Mouse (Mus musculus): ENCODE measurements around the gene Farp2. TPM values are rescaled to one million over a fixed set of nuclear protein-coding genes. Genes with fewer than 3 reads are reported as not detected.
A peak's percentile ranks its signal among the peaks of the same experiment; 100 is the strongest.

The Farp2 gene
- polyA plus RNA-seq, 1 experiment from 2014 or later, result 3.9 TPM

DNA sequence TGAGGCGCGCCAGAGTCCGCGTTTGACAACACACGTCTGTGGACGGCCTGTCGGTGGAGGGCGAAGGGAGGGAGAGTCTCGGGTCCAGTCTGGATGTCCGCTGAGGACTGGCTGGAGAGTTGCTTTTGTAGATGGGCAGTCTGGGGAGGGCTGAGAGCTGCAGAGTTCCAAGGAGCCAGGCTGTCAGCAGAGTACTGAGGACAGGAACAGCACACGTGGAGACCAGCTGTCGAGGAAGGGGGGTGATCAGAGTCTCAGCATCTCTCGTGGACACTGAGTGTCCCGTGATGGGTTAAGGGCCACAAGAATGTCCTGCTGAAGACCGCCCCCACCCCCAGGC, 442 bp downstream of the Farp2 start:
- H3K4me1 ChIP-seq (ENCODE audit: insufficient read depth), result peaks cover 18% of the 10 kb centered on the region
- TF ChIP-seq CTCF (IDR thresholded peaks at IDR 0.05; ENCODE audit: low read depth) (no peak), EP300 (IDR thresholded peaks at IDR 0.05; ENCODE audit: low read depth) (no peak)
- peak overlapping the region; percentile 64 for H3K4me3 ChIP-seq (ENCODE audit: low read depth, low read length)
- H3K27me3 ChIP-seq (ENCODE audit: insufficient read depth, low read length), result no peaks in the 10 kb centered on the region
- DNase-seq (no peak), ATAC-seq (peak; percentile 21)
- WGBS (ENCODE audit: insufficient replicate concordance), result 10% methylated on average over 15 of the region's 15 CpGs
- peak overlapping the region; percentile 93 for H3K4me2 ChIP-seq (ENCODE audit: low read depth, low read length)
- no peaks in the 10 kb centered on the region for H3K9me3 ChIP-seq (ENCODE audit: low read length)
- H3K9ac ChIP-seq (replicated peaks), result peak overlapping the region; percentile 76
- H3K36me3 ChIP-seq (replicated peaks; ENCODE audit: insufficient read depth, low read length), result peaks cover 7% of the 10 kb centered on the region; the same call in 1 of the 2 replicates
- peak overlapping the region; percentile 78 for H3K27ac ChIP-seq (ENCODE audit: low read depth)

DNA sequence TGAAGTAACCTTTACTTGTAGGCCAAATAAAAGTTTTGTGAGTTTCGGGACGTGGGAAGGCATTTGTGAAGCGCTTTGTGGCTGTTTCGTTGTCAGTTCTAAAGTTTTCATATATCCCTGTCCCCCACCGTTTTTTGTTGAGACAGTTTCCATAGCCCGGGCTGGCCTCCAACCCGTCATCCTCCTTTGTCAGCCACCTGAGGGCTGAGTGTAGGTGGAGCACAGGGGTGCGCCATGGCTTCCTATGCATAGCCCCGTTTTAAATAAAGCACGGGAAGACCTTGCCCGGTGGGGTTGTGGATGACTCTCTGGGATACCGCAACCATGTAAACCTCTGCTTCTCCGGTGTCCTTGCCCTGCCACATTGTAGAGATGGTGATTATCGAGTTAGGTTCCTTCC, 1.3 kb downstream of the Farp2 start:
- Histone ChIP-seq H3K4me1 (ENCODE audit: insufficient read depth) (peaks cover 18% of the 10 kb centered on the region), H3K9me3 (ENCODE audit: low read length) (no peaks in the 10 kb centered on the region), H3K27ac (ENCODE audit: low read depth) (no peak overlapping the region), H3K9ac (replicated peaks) (no peak overlapping the region), H3K4me3 (ENCODE audit: low read depth, low read length) (peak overlapping the region; percentile 64; the same call in 1 of the 2 replicates), H3K36me3 (replicated peaks; ENCODE audit: insufficient read depth, low read length) (peaks cover 4% of the 10 kb centered on the region; the same call in 1 of the 2 replicates), H3K27me3 (ENCODE audit: insufficient read depth, low read length) (no peaks in the 10 kb centered on the region), H3K4me2 (ENCODE audit: low read depth, low read length) (peak overlapping the region; percentile 93)
- WGBS (ENCODE audit: insufficient replicate concordance), result 82% methylated on average over 14 of the region's 14 CpGs
- ATAC-seq (no peak), DNase-seq (no peak)
- TF ChIP-seq CTCF (IDR thresholded peaks at IDR 0.05; ENCODE audit: low read depth) (no peak), EP300 (IDR thresholded peaks at IDR 0.05; ENCODE audit: low read depth) (no peak)

DNA sequence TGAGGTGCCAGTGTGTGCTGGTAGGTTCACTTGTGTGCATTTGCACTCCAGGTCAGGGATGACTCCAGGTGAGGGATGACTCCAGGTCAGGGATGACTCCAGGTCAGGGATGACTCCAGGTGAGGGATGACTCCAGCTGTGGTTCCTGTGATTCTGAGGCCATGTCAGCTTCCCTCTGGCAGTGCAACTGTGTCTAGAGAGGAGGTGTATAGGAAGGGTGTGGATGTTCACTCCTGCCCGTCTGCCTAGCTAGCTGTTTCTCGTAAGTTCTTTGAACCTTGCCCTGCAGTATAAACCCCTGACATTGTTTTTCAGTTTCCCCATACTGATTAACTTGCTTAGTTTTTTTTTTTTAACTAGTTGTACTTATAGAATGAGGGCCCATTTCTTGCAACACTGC, 9.6 kb downstream of the Farp2 start:
- Histone ChIP-seq H3K36me3 (replicated peaks; ENCODE audit: insufficient read depth, low read length) (no peaks in the 10 kb centered on the region), H3K27me3 (ENCODE audit: insufficient read depth, low read length) (no peaks in the 10 kb centered on the region), H3K4me1 (ENCODE audit: insufficient read depth) (peaks cover 2% of the 10 kb centered on the region; the same call in 1 of the 2 replicates), H3K9me3 (ENCODE audit: low read length) (no peaks in the 10 kb centered on the region), H3K4me2 (ENCODE audit: low read depth, low read length) (no peak overlapping the region), H3K27ac (ENCODE audit: low read depth) (peak overlapping the region; percentile 46), H3K9ac (replicated peaks) (no peak overlapping the region), H3K4me3 (ENCODE audit: low read depth, low read length) (no peak overlapping the region)
- ATAC-seq (peak; percentile 92), DNase-seq (peak; percentile 19)
- 55% methylated on average over 2 of the region's 2 CpGs for WGBS (ENCODE audit: insufficient replicate concordance)
- no peak for TF ChIP-seq CTCF (IDR thresholded peaks at IDR 0.05; ENCODE audit: low read depth)
- no peak for TF ChIP-seq EP300 (IDR thresholded peaks at IDR 0.05; ENCODE audit: low read depth)

DNA sequence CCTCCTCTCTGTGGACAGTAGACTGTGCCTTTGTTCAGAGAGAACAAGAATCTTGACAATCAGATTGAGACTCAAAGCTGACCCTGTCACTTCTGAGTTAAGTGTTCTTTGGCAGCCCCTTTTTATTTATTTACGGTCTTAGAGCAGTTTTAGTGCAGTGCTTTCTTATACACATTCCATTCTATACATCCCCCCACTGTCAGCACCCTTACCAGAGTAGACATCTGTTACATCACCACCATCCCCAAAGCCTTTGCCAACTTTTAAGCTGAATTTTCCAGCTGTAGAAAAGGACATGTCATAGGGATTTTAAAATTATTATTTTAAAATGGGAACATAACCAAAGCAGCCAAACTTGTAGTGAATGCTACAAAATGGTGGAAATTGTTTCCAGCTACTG, 10.4 kb downstream of the Farp2 start:
- Histone ChIP-seq H3K9ac (replicated peaks) (no peak overlapping the region), H3K27ac (ENCODE audit: low read depth) (peak overlapping the region; percentile 46; the same call in 1 of the 2 replicates), H3K4me2 (ENCODE audit: low read depth, low read length) (no peak overlapping the region), H3K27me3 (ENCODE audit: insufficient read depth, low read length) (no peaks in the 10 kb centered on the region), H3K9me3 (ENCODE audit: low read length) (no peaks in the 10 kb centered on the region), H3K4me1 (ENCODE audit: insufficient read depth) (peaks cover 2% of the 10 kb centered on the region; the same call in 1 of the 2 replicates), H3K36me3 (replicated peaks; ENCODE audit: insufficient read depth, low read length) (no peaks in the 10 kb centered on the region), H3K4me3 (ENCODE audit: low read depth, low read length) (no peak overlapping the region)
- no peak for ATAC-seq
- 78% methylated on average over 1 of the region's 1 CpGs for WGBS (ENCODE audit: insufficient replicate concordance)
- DNase-seq, result no peak
- TF ChIP-seq CTCF (IDR thresholded peaks at IDR 0.05; ENCODE audit: low read depth), result no peak
- no peak for TF ChIP-seq EP300 (IDR thresholded peaks at IDR 0.05; ENCODE audit: low read depth)

DNA sequence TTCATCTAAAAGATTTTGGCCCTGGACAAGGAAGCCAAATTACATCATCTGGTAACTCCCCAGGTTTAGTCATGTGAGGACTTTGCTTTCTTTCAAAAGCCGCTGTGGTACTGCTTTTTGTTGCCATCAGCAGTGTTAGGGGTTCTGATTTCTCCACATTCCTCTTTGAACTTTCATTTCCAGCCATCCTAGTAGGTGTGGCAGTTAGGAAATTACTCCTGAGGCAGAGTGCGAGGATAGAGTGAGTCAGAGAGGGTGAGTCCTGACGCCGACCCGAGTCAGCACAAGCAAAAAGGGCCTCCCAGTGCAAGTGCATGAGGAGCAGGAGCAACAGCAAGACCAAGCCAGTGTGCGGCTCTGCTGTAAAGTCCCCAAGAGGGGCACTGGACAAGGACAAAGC, 17.9 kb downstream of the Farp2 start:
- Histone ChIP-seq H3K4me3 (ENCODE audit: low read depth, low read length) (no peak overlapping the region), H3K36me3 (replicated peaks; ENCODE audit: insufficient read depth, low read length) (0 out of 2 replicates have a peak, but pooled peaks cover 2% of the 10 kb centered on the region), H3K9me3 (ENCODE audit: low read length) (no peaks in the 10 kb centered on the region), H3K9ac (replicated peaks) (no peak overlapping the region), H3K4me2 (ENCODE audit: low read depth, low read length) (no peak overlapping the region), H3K27ac (ENCODE audit: low read depth) (no peak overlapping the region), H3K4me1 (ENCODE audit: insufficient read depth) (no peaks in the 10 kb centered on the region), H3K27me3 (ENCODE audit: insufficient read depth, low read length) (no peaks in the 10 kb centered on the region)
- ATAC-seq (no peak), DNase-seq (no peak)
- WGBS (ENCODE audit: insufficient replicate concordance), result 77% methylated on average over 6 of the region's 6 CpGs
- no peak for TF ChIP-seq CTCF (IDR thresholded peaks at IDR 0.05; ENCODE audit: low read depth)
- TF ChIP-seq EP300 (IDR thresholded peaks at IDR 0.05; ENCODE audit: low read depth), result no peak

DNA sequence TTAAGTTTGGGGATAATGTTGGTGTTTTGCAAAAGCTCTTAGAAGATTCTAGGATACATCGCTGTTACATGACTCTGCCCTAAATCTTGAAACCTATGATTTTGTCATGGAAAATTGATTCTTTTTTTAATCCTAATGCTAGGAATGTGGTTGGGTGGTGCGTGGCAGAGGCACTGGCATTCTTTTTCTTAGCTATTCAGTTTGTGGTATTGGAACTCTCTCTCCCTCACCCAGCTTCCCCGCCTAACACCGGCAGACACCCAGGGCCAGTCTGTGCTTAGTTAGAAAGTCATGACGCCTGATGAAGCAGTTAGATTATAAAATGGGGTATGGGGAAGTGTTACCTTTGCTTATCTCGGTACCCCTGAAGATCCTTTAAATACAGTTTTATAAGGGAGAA, 25.3 kb downstream of the Farp2 start:
- H3K27ac ChIP-seq (ENCODE audit: low read depth), result no peak overlapping the region
- 86% methylated on average over 6 of the region's 6 CpGs for WGBS (ENCODE audit: insufficient replicate concordance)
- H3K27me3 ChIP-seq (ENCODE audit: insufficient read depth, low read length), result no peaks in the 10 kb centered on the region
- H3K4me3 ChIP-seq (ENCODE audit: low read depth, low read length), result no peak overlapping the region
- TF ChIP-seq CTCF (IDR thresholded peaks at IDR 0.05; ENCODE audit: low read depth), result no peak
- no peak for TF ChIP-seq EP300 (IDR thresholded peaks at IDR 0.05; ENCODE audit: low read depth)
- H3K4me1 ChIP-seq (ENCODE audit: insufficient read depth), result no peaks in the 10 kb centered on the region
- no peaks in the 10 kb centered on the region for H3K36me3 ChIP-seq (replicated peaks; ENCODE audit: insufficient read depth, low read length)
- peaks cover 3% of the 10 kb centered on the region; the same call in 1 of the 2 replicates for H3K9me3 ChIP-seq (ENCODE audit: low read length)
- no peak overlapping the region for H3K9ac ChIP-seq (replicated peaks)
- DNase-seq (no peak), ATAC-seq (no peak)
- no peak overlapping the region for H3K4me2 ChIP-seq (ENCODE audit: low read depth, low read length)

DNA sequence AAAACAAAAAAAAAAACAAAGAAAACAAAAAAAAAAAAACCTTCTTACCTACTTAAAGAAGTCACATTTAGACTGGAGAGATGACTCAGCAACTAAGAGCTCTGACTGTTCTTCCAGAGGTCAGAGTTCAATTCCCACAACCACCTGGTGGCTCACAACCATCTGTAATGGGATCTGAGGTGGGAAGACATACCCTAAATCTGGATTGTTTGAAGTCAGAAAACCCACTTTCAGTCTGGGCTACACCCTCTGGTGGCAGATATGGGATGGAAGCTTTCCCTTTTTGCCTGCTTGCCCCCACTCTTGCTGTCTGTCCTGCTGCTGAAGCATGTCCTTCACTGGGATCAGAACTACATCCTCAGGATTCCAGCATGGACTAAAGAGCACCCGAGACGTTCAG, 31.3 kb downstream of the Farp2 start:
- no peak overlapping the region for H3K9ac ChIP-seq (replicated peaks)
- ATAC-seq, result no peak
- no peak for TF ChIP-seq CTCF (IDR thresholded peaks at IDR 0.05; ENCODE audit: low read depth)
- TF ChIP-seq EP300 (IDR thresholded peaks at IDR 0.05; ENCODE audit: low read depth), result no peak
- DNase-seq, result no peak
- H3K4me3 ChIP-seq (ENCODE audit: low read depth, low read length), result no peak overlapping the region
- 84% methylated on average over 2 of the region's 2 CpGs for WGBS (ENCODE audit: insufficient replicate concordance)
- no peaks in the 10 kb centered on the region for H3K36me3 ChIP-seq (replicated peaks; ENCODE audit: insufficient read depth, low read length)
- no peaks in the 10 kb centered on the region for H3K9me3 ChIP-seq (ENCODE audit: low read length)
- no peak overlapping the region for H3K27ac ChIP-seq (ENCODE audit: low read depth)
- no peaks in the 10 kb centered on the region for H3K4me1 ChIP-seq (ENCODE audit: insufficient read depth)
- H3K4me2 ChIP-seq (ENCODE audit: low read depth, low read length), result no peak overlapping the region
- H3K27me3 ChIP-seq (ENCODE audit: insufficient read depth, low read length), result no peaks in the 10 kb centered on the region
